Mouse (Mus musculus) myocyte (in vitro differentiated cells): ENCODE results near the gene Gstm1.

Experiments
- E2F4 ChIP-seq: IDR thresholded peaks from one replicate; pipeline ENCODE4 v1.6.1; 2011; ENCODE audit warnings: mild to moderate bottlenecking, control low read depth, moderate library complexity; ENCODE audit not compliant: insufficient read depth
- MAX ChIP-seq: IDR thresholded peaks from one replicate; pipeline ENCODE4 v1.6.1; 2011; ENCODE audit warnings: low read depth, mild to moderate bottlenecking, control low read depth

GRCm38 (mm10) chr3:108044394-108045140 lies 26.8 kb upstream of the Gstm1 start, which contains the start of gene Gstm4:
- TF ChIP-seq MAX (no peak), E2F4 (no peak)
